Mouse (Mus musculus) heart, embryonic 13.5 days (tissue): ENCODE measurements around the gene Suco. TPM values are rescaled to one million over a fixed set of nuclear protein-coding genes. Genes with fewer than 3 reads are reported as not detected.
A peak's percentile ranks its signal among the peaks of the same experiment; 100 is the strongest.

Experiments
- ATAC-seq: fragments of 200-750 bp; cut with Nextera tagmentation; 2 replicates; pipeline ENCODE4 v1.8.0; 2017; ENCODE audit warnings: moderate TSS enrichment; ENCODE audit not compliant: insufficient number of reproducible peaks, low FRiP score, low TSS enrichment; ENCODE audit errors: extremely low read depth
- H3K27ac ChIP-seq: fragments of 300-500 bp; sonication (generic); replicated peaks from 2 replicates; pipeline ENCODE4 v1.5.1; 2015; ENCODE audit warnings: moderate library complexity, mild to moderate bottlenecking, inconsistent platforms
- H3K27me3 ChIP-seq: fragments of 300-500 bp; sonication (generic); replicated peaks from 2 replicates; pipeline ENCODE4 v1.6.1; 2015; ENCODE audit warnings: mild to moderate bottlenecking, inconsistent platforms
- H3K36me3 ChIP-seq: fragments of 300-500 bp; sonication (generic); 2 replicates; pipeline ENCODE4 v1.6.1; 2015; ENCODE audit warnings: mild to moderate bottlenecking, inconsistent platforms
- H3K4me1 ChIP-seq: fragments of 300-500 bp; sonication (generic); 2 replicates; pipeline ENCODE4 v1.6.1; 2015; ENCODE audit warnings: inconsistent platforms
- H3K4me2 ChIP-seq: fragments of 300-500 bp; sonication (generic); 2 replicates; pipeline ENCODE4 v1.6.1; 2015; ENCODE audit warnings: inconsistent platforms, mild to moderate bottlenecking, moderate library complexity
- H3K4me3 ChIP-seq: fragments of 300-500 bp; sonication (generic); 2 replicates; pipeline ENCODE4 v1.5.1; 2015; ENCODE audit warnings: moderate library complexity, mild to moderate bottlenecking, inconsistent platforms
- H3K9ac ChIP-seq: fragments of 300-500 bp; sonication (generic); 2 replicates; pipeline ENCODE4 v1.6.1; 2015; ENCODE audit warnings: inconsistent platforms, mild to moderate bottlenecking, moderate library complexity
- H3K9me3 ChIP-seq: fragments of 300-500 bp; sonication (generic); 2 replicates; pipeline ENCODE4 v1.6.1; 2016; ENCODE audit warnings: inconsistent platforms
- WGBS: fragments of 180-500 bp; shearing (Covaris S2); methylation state at CpG from one replicate; pipeline ENCODE4 v1.1.7; 2015; ENCODE audit warnings: mixed read lengths; 5-methylcytosine and 5-hydroxymethylcytosine counted together
- polyA plus RNA-seq: library from polyadenylated mRNA; unstranded; fragments of >200 nt; fragmentation: Nextera tagmentation; extraction: Ambion mirVana; gene quantifications from 2 replicates; pipeline ENCODE4 v1.2.1, GENCODE M21; 2015

Suco gene
- polyA plus RNA-seq, 1 experiment from 2014 or later, result 15.3 TPM

- Histone ChIP-seq H3K36me3 (no peaks in the 10 kb centered on the region), H3K4me1 (peaks cover 6% of the 10 kb centered on the region; the same call in 1 of the 2 replicates), H3K27ac (no peak overlapping the region), H3K4me2 (no peak overlapping the region), H3K9ac (no peak overlapping the region), H3K9me3 (no peaks in the 10 kb centered on the region), H3K27me3 (no peaks in the 10 kb centered on the region), H3K4me3 (no peak overlapping the region)
- ATAC-seq, result no peak
- 92% methylated on average over 3 of the region's 3 CpGs for WGBS
These were observed 12.3 kb upstream of the Suco start for GRCm38 (mm10) chr1:161888823-161889222.

DNA sequence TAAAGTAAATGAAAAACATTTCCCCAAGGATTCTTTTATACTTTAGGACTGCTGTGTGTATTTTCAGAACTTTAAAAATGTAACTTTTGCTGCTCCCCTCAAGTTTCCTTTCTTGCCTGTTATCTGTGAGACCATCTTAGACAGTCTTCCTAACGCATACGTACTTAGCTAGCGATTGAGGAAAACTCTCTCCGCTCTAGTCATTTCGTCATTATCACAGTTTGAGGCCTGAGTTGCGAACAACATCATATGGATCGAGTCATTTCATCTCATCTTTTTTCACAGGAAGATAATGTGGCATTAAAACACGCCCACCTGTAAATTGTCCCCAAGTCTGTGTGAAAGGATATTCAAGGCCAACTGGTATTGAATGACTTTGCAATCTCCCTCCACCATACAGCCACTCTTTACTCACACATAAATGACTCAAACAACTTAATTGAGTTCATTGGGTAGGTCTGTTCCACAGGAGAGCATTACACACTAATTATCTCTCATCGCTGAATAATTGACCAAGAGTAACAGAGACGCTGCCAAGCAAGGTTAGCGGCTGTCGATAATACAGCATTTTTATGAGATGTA lies 11.3 kb upstream of the Suco start:
- H3K9ac ChIP-seq, result no peak overlapping the region
- no peak overlapping the region for H3K27ac ChIP-seq
- H3K4me1 ChIP-seq, result peaks cover 6% of the 10 kb centered on the region; the same call in 1 of the 2 replicates
- H3K27me3 ChIP-seq, result no peaks in the 10 kb centered on the region
- H3K4me2 ChIP-seq, result no peak overlapping the region
- H3K36me3 ChIP-seq, result no peaks in the 10 kb centered on the region
- no peak for ATAC-seq
- 85% methylated on average over 12 of the region's 12 CpGs for WGBS
- H3K4me3 ChIP-seq, result no peak overlapping the region
- H3K9me3 ChIP-seq, result no peaks in the 10 kb centered on the region

DNA sequence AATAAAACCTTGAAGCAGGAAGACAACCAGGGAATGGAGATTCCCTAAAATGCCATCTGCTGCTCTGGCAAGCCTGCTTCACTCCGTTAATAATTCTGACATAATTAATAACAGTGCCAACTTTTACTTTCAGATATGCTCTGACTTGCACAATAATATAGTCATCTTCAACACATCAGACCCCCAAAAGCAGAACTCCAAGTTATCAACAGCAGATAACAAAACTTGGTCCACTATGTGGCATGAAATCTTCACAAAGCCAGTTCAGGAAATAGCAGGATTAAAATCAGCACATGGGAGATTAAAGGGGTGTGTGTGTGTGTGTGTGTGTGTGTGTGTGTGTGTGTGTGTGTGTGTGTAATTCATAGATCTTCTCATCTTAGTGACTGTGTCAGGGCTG lies 9.3 kb upstream of the Suco start:
- H3K9ac ChIP-seq, result no peak overlapping the region
- H3K36me3 ChIP-seq, result no peaks in the 10 kb centered on the region
- H3K4me3 ChIP-seq, result no peak overlapping the region
- no peaks in the 10 kb centered on the region for H3K4me1 ChIP-seq
- H3K9me3 ChIP-seq, result no peaks in the 10 kb centered on the region
- ATAC-seq, result no peak
- H3K27me3 ChIP-seq, result no peaks in the 10 kb centered on the region
- H3K27ac ChIP-seq, result no peak overlapping the region
- H3K4me2 ChIP-seq, result no peak overlapping the region
- 59% methylated on average over 1 of the region's 1 CpGs for WGBS

DNA sequence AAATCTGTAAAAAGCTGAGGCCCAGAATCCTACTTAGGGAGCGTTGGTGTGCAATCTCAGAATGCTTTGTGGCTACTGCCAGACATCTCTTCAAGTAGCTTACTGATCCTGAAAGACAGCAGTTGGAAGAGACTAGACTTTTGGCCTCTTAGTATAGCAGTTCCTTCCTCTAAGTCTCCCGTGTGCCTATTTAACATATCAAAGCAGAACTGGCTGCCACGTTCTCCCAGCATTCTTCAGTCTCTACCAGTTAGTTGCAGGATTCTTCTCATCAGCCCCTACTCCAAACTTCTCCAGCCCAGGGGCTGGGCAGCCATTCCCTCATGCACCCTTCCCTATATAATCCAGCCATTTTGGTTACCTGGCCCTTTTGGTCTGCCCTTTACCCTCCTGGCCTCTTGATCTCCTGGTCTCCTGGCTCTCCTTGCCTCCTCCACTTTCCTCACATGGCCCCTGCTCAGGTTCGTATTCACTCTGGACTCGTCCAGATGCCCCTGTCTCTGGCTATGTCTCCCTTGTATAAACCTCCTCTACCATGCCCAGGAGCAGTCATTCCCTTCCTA lies 1.2 kb upstream of the Suco start:
- H3K27ac ChIP-seq, result peak overlapping the region; percentile 98
- H3K9me3 ChIP-seq, result no peaks in the 10 kb centered on the region
- no peaks in the 10 kb centered on the region for H3K36me3 ChIP-seq
- H3K27me3 ChIP-seq, result no peaks in the 10 kb centered on the region
- 24% methylated on average over 5 of the region's 5 CpGs for WGBS
- peaks cover 28% of the 10 kb centered on the region for H3K4me1 ChIP-seq
- ATAC-seq, result no peak
- peak overlapping the region; percentile 79 for H3K4me2 ChIP-seq
- H3K9ac ChIP-seq, result peak overlapping the region; percentile 79
- H3K4me3 ChIP-seq, result peak overlapping the region; percentile 82

GRCm38 (mm10) chr1:161875706-161876552 lies 553 bp downstream of the Suco start:
- Histone ChIP-seq H3K36me3 (no peaks in the 10 kb centered on the region), H3K4me2 (peak overlapping the region; percentile 79), H3K4me3 (peak overlapping the region; percentile 82), H3K9me3 (no peaks in the 10 kb centered on the region), H3K9ac (peak overlapping the region; percentile 93), H3K4me1 (peaks cover 30% of the 10 kb centered on the region), H3K27me3 (no peaks in the 10 kb centered on the region), H3K27ac (peak overlapping the region; percentile 98)
- WGBS, result under 1% methylated on average over 33 of the region's 34 CpGs
- no peak for ATAC-seq

DNA sequence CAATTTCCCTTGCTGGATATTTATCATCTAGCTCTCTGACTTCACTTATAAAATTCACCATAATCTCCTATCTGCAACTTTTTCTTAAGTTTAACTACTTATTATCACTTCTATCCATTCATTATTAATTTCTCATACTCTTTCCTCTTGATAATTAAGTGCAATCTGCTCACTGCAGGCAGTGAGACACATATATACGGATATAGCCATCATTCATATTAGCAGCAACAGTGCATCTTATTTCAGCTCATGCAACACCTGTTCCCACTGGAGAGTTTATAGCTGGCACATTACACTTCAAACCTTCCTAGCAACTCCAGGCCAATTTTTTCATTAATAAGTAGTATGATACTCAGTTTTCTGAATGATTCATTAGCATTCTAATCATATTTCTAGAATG lies 7.1 kb downstream of the Suco start:
- Histone ChIP-seq H3K4me2 (no peak overlapping the region), H3K4me3 (no peak overlapping the region), H3K27me3 (no peaks in the 10 kb centered on the region), H3K9me3 (no peaks in the 10 kb centered on the region), H3K4me1 (peaks cover 29% of the 10 kb centered on the region), H3K36me3 (no peaks in the 10 kb centered on the region), H3K9ac (no peak overlapping the region), H3K27ac (no peak overlapping the region)
- no peak for ATAC-seq
- WGBS, result 70% methylated on average over 1 of the region's 1 CpGs

- H3K4me1 ChIP-seq, result peaks cover 26% of the 10 kb centered on the region
- no peak overlapping the region for H3K4me3 ChIP-seq
- no peak overlapping the region for H3K9ac ChIP-seq
- H3K4me2 ChIP-seq, result no peak overlapping the region
- no peaks in the 10 kb centered on the region for H3K27me3 ChIP-seq
- no peaks in the 10 kb centered on the region for H3K9me3 ChIP-seq
- no peak overlapping the region for H3K27ac ChIP-seq
- no peaks in the 10 kb centered on the region for H3K36me3 ChIP-seq
- ATAC-seq, result no peak
These were observed 8.1 kb downstream of the Suco start for GRCm38 (mm10) chr1:161868413-161868812.

DNA sequence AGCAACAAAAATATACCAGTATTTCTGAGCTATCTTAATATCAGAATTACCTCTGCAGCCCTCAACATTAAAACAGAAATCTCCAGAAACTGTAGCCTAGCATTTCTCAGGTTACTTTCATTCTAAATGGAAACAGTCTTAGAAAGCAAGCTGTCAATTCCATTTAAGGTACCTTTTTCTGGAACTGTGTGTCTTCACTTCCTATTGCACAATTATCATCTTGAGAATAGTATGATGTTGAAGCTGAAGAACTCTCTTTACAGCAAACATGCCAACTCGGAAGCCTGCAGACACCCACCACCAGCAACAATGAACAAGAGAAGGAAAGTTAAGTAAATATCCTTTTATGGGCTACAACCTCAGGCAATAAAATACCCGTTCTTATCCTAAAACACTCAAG lies 12.7 kb downstream of the Suco start:
- WGBS, result 60% methylated on average over 2 of the region's 2 CpGs
- H3K4me2 ChIP-seq, result no peak overlapping the region
- H3K27me3 ChIP-seq, result no peaks in the 10 kb centered on the region
- no peak overlapping the region for H3K27ac ChIP-seq
- H3K4me3 ChIP-seq, result no peak overlapping the region
- H3K9me3 ChIP-seq, result no peaks in the 10 kb centered on the region
- no peak for ATAC-seq
- H3K4me1 ChIP-seq, result peaks cover 18% of the 10 kb centered on the region
- no peak overlapping the region for H3K9ac ChIP-seq
- H3K36me3 ChIP-seq, result peaks cover 5% of the 10 kb centered on the region; the same call in 1 of the 2 replicates

DNA sequence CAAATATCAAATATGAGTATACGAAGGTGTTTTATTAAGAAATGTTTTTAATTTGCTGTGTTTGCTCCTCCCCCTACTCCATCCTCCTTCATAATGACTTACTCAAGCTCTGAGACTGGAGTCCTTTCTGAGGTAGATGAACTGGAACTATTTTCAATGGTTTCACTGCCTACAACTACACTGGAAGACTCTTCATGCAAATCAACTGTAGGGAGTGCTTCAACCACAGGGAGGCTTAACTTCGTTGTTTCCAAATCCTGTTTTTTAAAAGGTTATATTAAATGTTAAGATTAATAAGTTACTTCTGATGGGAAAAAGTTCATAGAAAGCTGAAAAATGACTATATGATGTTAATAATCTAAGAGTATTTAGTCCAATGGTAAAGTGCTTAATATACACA lies 17.2 kb downstream of the Suco start:
- WGBS, result 91% methylated on average over 2 of the region's 2 CpGs
- H3K36me3 ChIP-seq, result peaks cover 33% of the 10 kb centered on the region
- no peak overlapping the region for H3K27ac ChIP-seq
- no peak for ATAC-seq
- no peaks in the 10 kb centered on the region for H3K27me3 ChIP-seq
- H3K4me2 ChIP-seq, result no peak overlapping the region
- no peaks in the 10 kb centered on the region for H3K9me3 ChIP-seq
- H3K4me3 ChIP-seq, result no peak overlapping the region
- peaks cover 5% of the 10 kb centered on the region; the same call in 1 of the 2 replicates for H3K4me1 ChIP-seq
- no peak overlapping the region for H3K9ac ChIP-seq

DNA sequence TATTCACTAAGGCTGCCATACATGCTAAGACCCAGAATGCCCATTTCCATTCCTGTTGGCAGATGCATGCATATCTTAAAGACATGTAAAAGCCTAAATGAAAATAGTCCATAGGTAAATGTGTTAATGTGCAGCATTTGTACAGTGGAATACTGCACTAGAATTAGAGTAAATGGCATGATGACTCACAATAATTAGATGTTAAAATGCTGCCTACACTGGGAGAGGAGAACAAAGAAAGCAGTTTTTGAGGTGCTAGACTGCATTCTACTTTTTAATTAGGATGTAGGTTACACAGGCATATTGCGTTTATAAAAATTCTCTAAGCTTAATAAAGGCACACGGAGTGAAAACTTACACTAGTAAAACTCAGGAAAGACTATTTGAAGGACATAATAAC lies 49.8 kb downstream of the Suco start:
- Histone ChIP-seq H3K4me3 (no peak overlapping the region), H3K27ac (no peak overlapping the region), H3K9ac (no peak overlapping the region), H3K36me3 (peaks cover 46% of the 10 kb centered on the region), H3K9me3 (no peaks in the 10 kb centered on the region), H3K4me1 (no peaks in the 10 kb centered on the region), H3K4me2 (no peak overlapping the region), H3K27me3 (no peaks in the 10 kb centered on the region)
- no peak for ATAC-seq
- 94% methylated on average over 2 of the region's 2 CpGs for WGBS

DNA sequence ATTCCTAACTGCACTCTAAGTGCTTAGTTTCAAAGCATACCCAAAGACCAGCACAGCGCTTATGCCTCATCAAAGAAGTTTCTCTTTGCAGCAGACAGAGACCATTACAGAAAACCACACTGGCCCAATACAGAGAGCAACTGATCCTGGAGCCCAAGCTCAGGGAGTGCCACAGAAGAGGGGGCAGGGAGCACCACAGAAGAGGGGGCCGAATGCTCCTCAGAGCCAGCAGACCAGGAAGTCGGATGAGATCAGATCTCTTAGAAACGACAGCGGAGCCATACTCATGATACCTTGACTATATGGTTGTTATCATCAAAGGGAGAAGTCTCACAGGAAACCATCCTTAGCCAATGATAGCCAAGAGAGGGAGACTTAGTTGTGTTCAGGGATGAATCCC lies 67.1 kb downstream of the Suco start:
- Histone ChIP-seq H3K9ac (no peak overlapping the region), H3K27me3 (no peaks in the 10 kb centered on the region), H3K9me3 (no peaks in the 10 kb centered on the region), H3K36me3 (no peaks in the 10 kb centered on the region), H3K4me1 (peaks cover 3% of the 10 kb centered on the region; the same call in 1 of the 2 replicates), H3K4me2 (no peak overlapping the region), H3K27ac (no peak overlapping the region), H3K4me3 (no peak overlapping the region)
- WGBS, result 60% methylated on average over 5 of the region's 5 CpGs
- no peak for ATAC-seq
